ENCODE assay signal across 31 mouse cellular contexts in the genomic region with DNA sequence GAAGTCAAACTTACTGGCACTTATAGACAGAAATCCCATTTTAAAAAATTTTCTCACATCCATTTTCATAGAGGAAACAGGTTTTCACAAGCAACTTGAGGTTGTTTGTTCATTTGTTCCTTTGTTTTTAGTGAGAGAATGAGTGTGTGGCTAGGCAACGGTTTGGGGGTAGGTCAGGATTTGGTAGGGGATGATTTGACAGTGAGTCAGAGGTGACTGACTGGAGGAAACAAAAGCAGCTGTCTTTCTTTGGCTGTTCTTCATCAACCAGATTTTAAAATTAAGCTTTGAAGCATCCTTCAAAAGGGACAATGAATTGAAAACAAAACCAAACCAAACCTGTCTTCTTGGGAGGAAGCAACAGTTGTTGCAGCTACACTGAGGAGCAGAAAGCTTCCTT. TPM values are rescaled to one million over a fixed set of nuclear protein-coding genes. Genes with fewer than 3 reads are reported as not detected.
"Had no signal": no experiment of that assay in that cellular context is flagged by ENCODE, and none has a peak within 500 bp of the region (broad histone marks: within the 10 kb centered on the region; RNA-seq: fewer than 3 reads in every experiment).

No protein-coding gene starts in this region.

- H3K9ac ChIP-seq: heart, embryonic 13.5 days; heart, embryonic 15.5 days; hindbrain, embryonic 13.5 days; hindbrain, embryonic 15.5 days; kidney, embryonic 15.5 days; limb, embryonic 12.5 days; liver, embryonic 13.5 days; liver, embryonic 15.5 days had no signal

- H3K27me3 ChIP-seq: heart, embryonic 15.5 days; hindbrain, embryonic 13.5 days; hindbrain, embryonic 15.5 days; kidney, embryonic 15.5 days; limb, embryonic 12.5 days; liver, embryonic 13.5 days; liver, embryonic 15.5 days had no signal

- H3K27ac ChIP-seq: heart, embryonic 13.5 days; heart, embryonic 15.5 days; hindbrain, embryonic 13.5 days; hindbrain, embryonic 15.5 days; hindbrain, postnatal 0 days; kidney, embryonic 15.5 days; limb, embryonic 12.5 days; liver, embryonic 13.5 days; liver, embryonic 15.5 days had no signal

- DNase-seq: gastrocnemius, postnatal 25 days; heart, adult 18-20 months; heart, postnatal 14 days; heart, postnatal 36 days; kidney, adult 11 months; kidney, adult 2 months; kidney, adult 9 months; kidney, postnatal 10 days; kidney, postnatal 25 days; layer of hippocampus, adult 9-11 months; layer of hippocampus, postnatal 36 days; left cerebral cortex, postnatal 4 days; liver; liver, embryonic 13.5 days had no signal

- H3K9me3 ChIP-seq: heart, embryonic 13.5 days; heart, embryonic 15.5 days; hindbrain, embryonic 13.5 days; hindbrain, embryonic 15.5 days; kidney, embryonic 15.5 days; limb, embryonic 12.5 days; liver, embryonic 13.5 days; liver, embryonic 15.5 days had no signal

- ATAC-seq: hindbrain, postnatal 0 days; intestine, embryonic 16.5 days had no signal

- H3K4me1 ChIP-seq: heart, embryonic 15.5 days; hindbrain, embryonic 13.5 days; hindbrain, embryonic 15.5 days; kidney, embryonic 15.5 days; limb, embryonic 12.5 days; liver, embryonic 13.5 days; liver, embryonic 15.5 days had no signal

- H3K4me3 ChIP-seq: heart, embryonic 13.5 days; heart, embryonic 15.5 days; hindbrain, embryonic 13.5 days; hindbrain, embryonic 15.5 days; kidney, embryonic 15.5 days; limb, embryonic 12.5 days; liver, embryonic 13.5 days; liver, embryonic 15.5 days had no signal

- H3K36me3 ChIP-seq: heart, embryonic 13.5 days; heart, embryonic 15.5 days; hindbrain, embryonic 13.5 days; hindbrain, embryonic 15.5 days; kidney, embryonic 15.5 days; limb, embryonic 12.5 days; liver, embryonic 13.5 days; liver, embryonic 15.5 days had no signal

- H3K4me2 ChIP-seq: heart, embryonic 11.5 days; heart, embryonic 13.5 days; heart, embryonic 15.5 days; hindbrain, embryonic 13.5 days; hindbrain, embryonic 15.5 days; kidney, embryonic 15.5 days; limb, embryonic 12.5 days; liver, embryonic 11.5 days; liver, embryonic 13.5 days; liver, embryonic 15.5 days had no signal

RNA-seq across cellular contexts. Expression of gene Myh1, which starts 0.5 kb away (rescaled TPM):
- total RNA-seq: granulocyte monocyte progenitor cell, adult 5-6 weeks; heart, adult 18-20 months; heart, postnatal 14 days; heart, postnatal 36 days; hematopoietic stem cell, adult 5-6 weeks had no signal
- polyA plus RNA-seq: heart, postnatal 0 days; intestine, embryonic 14.5 days; intestine, embryonic 16.5 days had no signal

RNA-seq across cellular contexts. Expression of gene Myh2, which starts 28.5 kb away (rescaled TPM):
- total RNA-seq: granulocyte monocyte progenitor cell, adult 5-6 weeks; heart, adult 18-20 months; heart, postnatal 14 days; heart, postnatal 36 days; hematopoietic stem cell, adult 5-6 weeks had no signal
- polyA plus RNA-seq: heart, embryonic 11.5 days; heart, embryonic 13.5 days; heart, postnatal 0 days; hindbrain, embryonic 11.5 days; kidney, embryonic 15.5 days; large intestine, adult 2 months; liver, embryonic 11.5 days; liver, embryonic 13.5 days had no signal

RNA-seq across cellular contexts. Expression of gene Myh4, which starts 38.5 kb away (rescaled TPM):
- total RNA-seq: granulocyte monocyte progenitor cell, adult 5-6 weeks; heart, adult 18-20 months; heart, postnatal 14 days; hematopoietic stem cell, adult 5-6 weeks; hindbrain, postnatal 0 days had no signal
- polyA plus RNA-seq: heart, embryonic 11.5 days; heart, embryonic 13.5 days; heart, embryonic 15.5 days; heart, postnatal 0 days; hindbrain, embryonic 11.5 days; hindbrain, embryonic 13.5 days; hindbrain, embryonic 15.5 days; intestine, embryonic 16.5 days; kidney, embryonic 15.5 days; liver, embryonic 11.5 days; liver, embryonic 13.5 days had no signal
